Mouse (Mus musculus): ENCODE data around the gene Elf4. TPM values are rescaled to one million over a fixed set of nuclear protein-coding genes. Genes with fewer than 3 reads are reported as not detected.

Elf4 gene
- polyA plus RNA-seq, 1 experiment: 4.4 TPM

- TF ChIP-seq CTCF (IDR thresholded peaks at IDR 0.05; ENCODE audit: control insufficient read depth, insufficient read depth, insufficient replicate concordance, low read depth, low read length) (no peak), POLR2A (IDR thresholded peaks at IDR 0.05; ENCODE audit: control insufficient read depth, low read depth, low read length) (no peak)
- peaks cover 5% of the 10 kb centered on the region for H3K4me1 ChIP-seq (ENCODE audit: control insufficient read depth, insufficient read depth, low read length)
- no peak overlapping the region for H3K27ac ChIP-seq (ENCODE audit: control insufficient read depth, insufficient read depth, low read depth, low read length)
- H3K36me3 ChIP-seq (ENCODE audit: control insufficient read depth, insufficient read depth, low read length): no peaks in the 10 kb centered on the region
- H3K27me3 ChIP-seq (ENCODE audit: control insufficient read depth, insufficient read depth, low read length): no peaks in the 10 kb centered on the region
- H3K4me3 ChIP-seq (ENCODE audit: control insufficient read depth, low read depth, low read length): no peak overlapping the region
Observed at GRCm38 (mm10) chrX:48414291-48414690, 48.6 kb downstream of the Elf4 start.

DNA sequence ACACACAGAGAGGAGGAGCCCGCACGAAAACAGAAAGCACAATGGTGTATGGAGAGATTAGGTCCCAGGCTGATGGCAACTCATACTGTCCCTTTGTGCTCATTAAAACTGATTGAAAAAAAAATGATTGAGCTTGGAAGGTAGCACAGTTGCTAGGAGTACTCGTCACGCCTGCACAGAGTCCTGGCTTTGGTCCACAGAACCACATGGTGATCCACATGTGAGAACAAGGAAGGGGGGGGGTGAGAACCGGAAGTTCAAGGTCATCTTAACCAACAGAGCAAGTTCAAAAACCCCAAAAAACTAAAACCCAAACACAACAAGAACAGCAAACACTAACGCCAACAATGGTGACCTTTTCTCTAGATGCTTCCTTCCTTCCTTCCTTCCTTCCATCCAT, 50.3 kb downstream of the Elf4 start:
- Histone ChIP-seq H3K4me3 (ENCODE audit: control insufficient read depth, low read depth, low read length) (no peak overlapping the region), H3K36me3 (ENCODE audit: control insufficient read depth, insufficient read depth, low read length) (no peaks in the 10 kb centered on the region), H3K27ac (ENCODE audit: control insufficient read depth, insufficient read depth, low read depth, low read length) (no peak overlapping the region), H3K4me1 (ENCODE audit: control insufficient read depth, insufficient read depth, low read length) (peaks cover 5% of the 10 kb centered on the region), H3K27me3 (ENCODE audit: control insufficient read depth, insufficient read depth, low read length) (no peaks in the 10 kb centered on the region)
- TF ChIP-seq POLR2A (IDR thresholded peaks at IDR 0.05; ENCODE audit: control insufficient read depth, low read depth, low read length): no peak
- no peak for TF ChIP-seq CTCF (IDR thresholded peaks at IDR 0.05; ENCODE audit: control insufficient read depth, insufficient read depth, insufficient replicate concordance, low read depth, low read length)

- H3K27ac ChIP-seq (ENCODE audit: control insufficient read depth, insufficient read depth, low read depth, low read length): no peak overlapping the region
- TF ChIP-seq POLR2A (IDR thresholded peaks at IDR 0.05; ENCODE audit: control insufficient read depth, low read depth, low read length): no peak
- no peak for TF ChIP-seq CTCF (IDR thresholded peaks at IDR 0.05; ENCODE audit: control insufficient read depth, insufficient read depth, insufficient replicate concordance, low read depth, low read length)
- H3K4me1 ChIP-seq (ENCODE audit: control insufficient read depth, insufficient read depth, low read length): peaks cover 5% of the 10 kb centered on the region
- no peaks in the 10 kb centered on the region for H3K27me3 ChIP-seq (ENCODE audit: control insufficient read depth, insufficient read depth, low read length)
- peak overlapping the region; percentile 80 for H3K4me3 ChIP-seq (ENCODE audit: control insufficient read depth, low read depth, low read length)
- H3K36me3 ChIP-seq (ENCODE audit: control insufficient read depth, insufficient read depth, low read length): no peaks in the 10 kb centered on the region
Observed at GRCm38 (mm10) chrX:48410388-48410776, 52.5 kb downstream of the Elf4 start.

- peak overlapping the region; percentile 80 for H3K4me3 ChIP-seq (ENCODE audit: control insufficient read depth, low read depth, low read length)
- H3K27me3 ChIP-seq (ENCODE audit: control insufficient read depth, insufficient read depth, low read length): no peaks in the 10 kb centered on the region
- H3K4me1 ChIP-seq (ENCODE audit: control insufficient read depth, insufficient read depth, low read length): peaks cover 5% of the 10 kb centered on the region
- TF ChIP-seq POLR2A (IDR thresholded peaks at IDR 0.05; ENCODE audit: control insufficient read depth, low read depth, low read length) (no peak), CTCF (IDR thresholded peaks at IDR 0.05; ENCODE audit: control insufficient read depth, insufficient read depth, insufficient replicate concordance, low read depth, low read length) (peak; percentile 76)
- H3K27ac ChIP-seq (ENCODE audit: control insufficient read depth, insufficient read depth, low read depth, low read length): no peak overlapping the region
- H3K36me3 ChIP-seq (ENCODE audit: control insufficient read depth, insufficient read depth, low read length): no peaks in the 10 kb centered on the region
Observed at GRCm38 (mm10) chrX:48409611-48410387, 53.1 kb downstream of the Elf4 start.

GRCm38 (mm10) chrX:48405141-48405540, 57.8 kb downstream of the Elf4 start:
- TF ChIP-seq POLR2A (IDR thresholded peaks at IDR 0.05; ENCODE audit: control insufficient read depth, low read depth, low read length): no peak
- TF ChIP-seq CTCF (IDR thresholded peaks at IDR 0.05; ENCODE audit: control insufficient read depth, insufficient read depth, insufficient replicate concordance, low read depth, low read length): no peak
- Histone ChIP-seq H3K4me3 (ENCODE audit: control insufficient read depth, low read depth, low read length) (no peak overlapping the region), H3K4me1 (ENCODE audit: control insufficient read depth, insufficient read depth, low read length) (peaks cover 2% of the 10 kb centered on the region), H3K27me3 (ENCODE audit: control insufficient read depth, insufficient read depth, low read length) (no peaks in the 10 kb centered on the region), H3K27ac (ENCODE audit: control insufficient read depth, insufficient read depth, low read depth, low read length) (no peak overlapping the region), H3K36me3 (ENCODE audit: control insufficient read depth, insufficient read depth, low read length) (no peaks in the 10 kb centered on the region)

DNA sequence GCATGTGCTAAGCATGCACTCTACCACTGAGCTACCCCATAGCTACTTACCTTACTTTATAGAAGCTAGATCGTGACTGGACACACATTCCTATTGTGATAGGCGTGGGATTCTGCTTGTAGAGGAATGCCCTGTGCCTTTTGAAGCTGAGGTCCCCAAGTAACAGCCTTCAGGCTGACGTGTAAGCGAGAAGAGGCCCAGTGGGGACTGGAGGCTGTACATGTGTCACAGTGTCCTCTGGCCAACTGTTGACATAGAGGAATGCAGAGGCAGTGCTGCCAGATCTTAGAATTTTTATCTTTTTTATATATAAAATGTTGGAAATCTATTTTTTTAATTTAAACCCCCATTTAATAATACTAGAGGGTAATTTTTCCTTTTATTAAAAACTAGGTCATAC, 62.9 kb downstream of the Elf4 start:
- H3K36me3 ChIP-seq (ENCODE audit: control insufficient read depth, insufficient read depth, low read length): no peaks in the 10 kb centered on the region
- H3K4me1 ChIP-seq (ENCODE audit: control insufficient read depth, insufficient read depth, low read length): no peaks in the 10 kb centered on the region
- H3K27me3 ChIP-seq (ENCODE audit: control insufficient read depth, insufficient read depth, low read length): no peaks in the 10 kb centered on the region
- H3K27ac ChIP-seq (ENCODE audit: control insufficient read depth, insufficient read depth, low read depth, low read length): no peak overlapping the region
- H3K4me3 ChIP-seq (ENCODE audit: control insufficient read depth, low read depth, low read length): no peak overlapping the region
- TF ChIP-seq POLR2A (IDR thresholded peaks at IDR 0.05; ENCODE audit: control insufficient read depth, low read depth, low read length) (no peak), CTCF (IDR thresholded peaks at IDR 0.05; ENCODE audit: control insufficient read depth, insufficient read depth, insufficient replicate concordance, low read depth, low read length) (no peak)

- no peaks in the 10 kb centered on the region for H3K4me1 ChIP-seq (ENCODE audit: control insufficient read depth, insufficient read depth, low read length)
- H3K27ac ChIP-seq (ENCODE audit: control insufficient read depth, insufficient read depth, low read depth, low read length): no peak overlapping the region
- H3K27me3 ChIP-seq (ENCODE audit: control insufficient read depth, insufficient read depth, low read length): no peaks in the 10 kb centered on the region
- TF ChIP-seq POLR2A (IDR thresholded peaks at IDR 0.05; ENCODE audit: control insufficient read depth, low read depth, low read length): no peak
- TF ChIP-seq CTCF (IDR thresholded peaks at IDR 0.05; ENCODE audit: control insufficient read depth, insufficient read depth, insufficient replicate concordance, low read depth, low read length): no peak
- no peak overlapping the region for H3K4me3 ChIP-seq (ENCODE audit: control insufficient read depth, low read depth, low read length)
- H3K36me3 ChIP-seq (ENCODE audit: control insufficient read depth, insufficient read depth, low read length): no peaks in the 10 kb centered on the region
Observed at GRCm38 (mm10) chrX:48389380-48389779, 73.6 kb downstream of the Elf4 start.

Data from testis, adult 2 months (tissue).